Mouse (Mus musculus): ENCODE data around the gene Ttll11.

Ttll11 gene

GRCm38 (mm10) chr2:35775651-35776055 lies 204.1 kb downstream of the Ttll11 start:
- in situ Hi-C loops (cut with MboI, MseI) = no loop called here

- in situ Hi-C loops (cut with MboI, MseI) = no loop called here
These were observed 209.2 kb downstream of the Ttll11 start for GRCm38 (mm10) chr2:35770541-35770940.

GRCm38 (mm10) chr2:35769398-35769797 lies 210.3 kb downstream of the Ttll11 start:
- in situ Hi-C loops (cut with MboI, MseI) = no loop called here

GRCm38 (mm10) chr2:35768538-35769238 lies 211.0 kb downstream of the Ttll11 start:
- in situ Hi-C loops (cut with MboI, MseI) = no loop called here

GRCm38 (mm10) chr2:35767834-35768537 lies 211.7 kb downstream of the Ttll11 start:
- in situ Hi-C loops (cut with MboI, MseI) = no loop called here

GRCm38 (mm10) chr2:35764328-35764727 lies 215.4 kb downstream of the Ttll11 start:
- in situ Hi-C loops (cut with MboI, MseI) = no loop called here

- in situ Hi-C loops (cut with MboI, MseI) = no loop called here
These were observed 215.9 kb downstream of the Ttll11 start for GRCm38 (mm10) chr2:35763818-35764217.

- in situ Hi-C loops (cut with MboI, MseI) = no loop called here
These were observed 218.3 kb downstream of the Ttll11 start for GRCm38 (mm10) chr2:35761458-35761857.

GRCm38 (mm10) chr2:35760867-35761266 lies 218.8 kb downstream of the Ttll11 start:
- in situ Hi-C loops (cut with MboI, MseI) = no loop called here

- in situ Hi-C loops (cut with MboI, MseI) = no loop called here
These were observed 219.4 kb downstream of the Ttll11 start for GRCm38 (mm10) chr2:35760352-35760751.

GRCm38 (mm10) chr2:35756467-35756866 lies 223.2 kb downstream of the Ttll11 start:
- in situ Hi-C loops (cut with MboI, MseI) = no loop called here

- in situ Hi-C loops (cut with MboI, MseI) = no loop called here
These were observed 227.8 kb downstream of the Ttll11 start for GRCm38 (mm10) chr2:35751781-35752505.

GRCm38 (mm10) chr2:35750533-35751141 lies 229.1 kb downstream of the Ttll11 start:
- in situ Hi-C loops (cut with MboI, MseI) = no loop called here

- in situ Hi-C loops (cut with MboI, MseI) = no loop called here
These were observed 232.2 kb downstream of the Ttll11 start for GRCm38 (mm10) chr2:35747371-35748035.

GRCm38 (mm10) chr2:35746638-35747037 lies 233.1 kb downstream of the Ttll11 start:
- in situ Hi-C loops (cut with MboI, MseI) = no loop called here

- in situ Hi-C loops (cut with MboI, MseI) = no loop called here
These were observed 233.8 kb downstream of the Ttll11 start for GRCm38 (mm10) chr2:35745876-35746275.

GRCm38 (mm10) chr2:35739669-35740254 lies 240.0 kb downstream of the Ttll11 start:
- in situ Hi-C loops (cut with MboI, MseI) = no loop called here

- in situ Hi-C loops (cut with MboI, MseI) = no loop called here
These were observed 242.2 kb downstream of the Ttll11 start for GRCm38 (mm10) chr2:35737467-35738027.

- in situ Hi-C loops (cut with MboI, MseI) = no loop called here
These were observed 243.7 kb downstream of the Ttll11 start for GRCm38 (mm10) chr2:35736061-35736460.

- in situ Hi-C loops (cut with MboI, MseI) = no loop called here
These were observed 244.7 kb downstream of the Ttll11 start for GRCm38 (mm10) chr2:35735001-35735400.
